Mouse (Mus musculus): ENCODE measurements around the gene Gm13889. TPM values are rescaled to one million over a fixed set of nuclear protein-coding genes. Genes with fewer than 3 reads are reported as not detected.
A peak's percentile ranks its signal among the peaks of the same experiment; 100 is the strongest.

Gm13889 gene
- 6.9 and 10.6 TPM in 2 replicates for polyA plus RNA-seq (2014; fragmentation: Nextera tagmentation; extraction: Ambion mirVana)

DNA sequence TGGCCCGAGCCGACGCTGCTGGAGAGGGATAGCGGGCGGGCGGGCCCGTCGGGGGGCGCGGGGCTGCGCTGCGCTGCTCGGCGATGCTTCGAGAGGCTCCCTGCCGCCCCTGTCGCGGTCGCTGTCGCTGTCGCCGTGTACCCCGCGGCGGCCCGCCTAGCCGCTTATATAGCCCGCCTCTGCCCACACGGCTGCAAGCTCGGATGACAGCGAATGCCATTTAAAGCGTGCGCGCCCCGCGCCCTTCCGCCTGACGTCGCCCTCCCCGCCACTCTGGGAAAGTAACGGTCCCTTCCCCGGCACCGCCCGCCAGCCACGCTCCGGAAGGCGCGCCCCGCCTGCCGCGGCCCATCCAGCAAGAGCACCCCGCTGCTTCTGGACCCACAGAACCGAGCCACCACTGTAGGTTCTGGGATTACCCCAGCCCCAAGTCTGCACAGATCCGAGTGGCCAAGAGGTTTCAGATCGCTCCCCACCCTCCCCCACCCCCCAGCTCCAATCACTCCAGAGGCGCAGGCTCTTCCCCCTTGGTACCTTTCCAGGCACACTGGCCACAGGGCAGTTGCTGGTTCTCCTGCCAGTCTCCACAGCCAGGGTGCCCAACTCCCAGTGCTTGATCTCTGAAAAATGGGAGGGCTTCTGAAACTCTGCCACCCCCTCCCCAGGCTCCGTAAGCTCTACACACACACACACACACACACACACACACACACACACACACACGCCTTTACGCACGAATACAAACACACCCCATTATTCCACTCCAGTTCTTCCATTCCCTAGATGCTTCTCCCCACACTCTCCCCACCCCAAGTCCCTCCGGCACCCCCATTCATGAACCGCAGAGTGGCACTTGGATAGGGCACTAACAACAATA, at the start of gene Gm13889:
Gene Gm13889 (minus strand): TSS at position 294 of the 877 bp plus-strand sequence.
- H3K27ac ChIP-seq (replicated peaks; ENCODE audit: low read depth, low read length) = no peak within 1 kb of the TSS
- peak; percentile 72 for ATAC-seq (ENCODE audit: low read depth)
- H3K27me3 ChIP-seq (replicated peaks; ENCODE audit: control insufficient read depth, insufficient read depth, low read length) = peaks cover 61% of the 10 kb centered on the region
- WGBS = 14% methylated on average over 15 of the region's 62 CpGs
- H3K4me3 ChIP-seq (ENCODE audit: low read depth, low read length) = peak within 1 kb of the TSS; percentile 66
- H3K4me1 ChIP-seq (ENCODE audit: control insufficient read depth, insufficient read depth, low read length) = peaks cover 5% of the 10 kb centered on the region; the same call in 1 of the 2 replicates
- no peaks in the 10 kb centered on the region for H3K9me3 ChIP-seq (ENCODE audit: control insufficient read depth, low read length)
- peak within 1 kb of the TSS; percentile 72 for H3K9ac ChIP-seq (ENCODE audit: low read depth, low read length)
- H3K36me3 ChIP-seq (ENCODE audit: control insufficient read depth, insufficient read depth, low read length) = no peaks in the 10 kb centered on the region
- peak; percentile 84 for DNase-seq (ENCODE audit: low spot score)
- peak within 1 kb of the TSS; percentile 95 for H3K4me2 ChIP-seq (ENCODE audit: low read depth, low read length)

DNA sequence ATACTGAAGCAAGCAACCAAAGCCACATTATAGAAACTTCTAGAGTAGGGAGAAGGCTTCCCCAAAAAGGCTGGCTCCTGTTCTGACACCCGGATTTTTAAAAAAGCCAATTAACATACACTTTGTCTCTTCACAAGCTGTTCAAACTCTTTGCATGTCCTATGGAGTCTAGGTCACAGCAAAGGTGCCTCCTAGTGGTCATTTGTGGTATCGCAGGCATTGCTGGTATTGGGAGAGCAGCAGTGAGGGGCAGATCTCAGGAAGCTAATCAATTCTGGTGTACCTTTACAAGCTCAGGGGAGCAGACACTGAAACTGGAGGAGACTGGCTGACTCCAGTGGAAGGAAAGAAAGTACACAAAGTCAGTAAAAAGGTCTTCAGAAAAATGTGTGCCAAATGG, 45.3 kb upstream of the Gm13889 start:
- ATAC-seq (ENCODE audit: low read depth) (0 out of 2 replicates have a peak, but pooled peaks have one; percentile 53), DNase-seq (ENCODE audit: low spot score) (peak; percentile 81)
- peaks cover 92% of the 10 kb centered on the region for H3K36me3 ChIP-seq (ENCODE audit: control insufficient read depth, insufficient read depth, low read length)
- H3K9ac ChIP-seq (ENCODE audit: low read depth, low read length) = no peak overlapping the region
- H3K4me3 ChIP-seq (ENCODE audit: low read depth, low read length) = no peak overlapping the region
- H3K27me3 ChIP-seq (replicated peaks; ENCODE audit: control insufficient read depth, insufficient read depth, low read length) = no peaks in the 10 kb centered on the region
- H3K4me1 ChIP-seq (ENCODE audit: control insufficient read depth, insufficient read depth, low read length) = no peaks in the 10 kb centered on the region
- WGBS = 7% methylated on average over 2 of the region's 2 CpGs
- no peaks in the 10 kb centered on the region for H3K9me3 ChIP-seq (ENCODE audit: control insufficient read depth, low read length)
- no peak overlapping the region for H3K4me2 ChIP-seq (ENCODE audit: low read depth, low read length)
- H3K27ac ChIP-seq (replicated peaks; ENCODE audit: low read depth, low read length) = no peak overlapping the region

GRCm38 (mm10) chr2:94001918-94002317, 44.9 kb upstream of the Gm13889 start:
- Histone ChIP-seq H3K4me1 (ENCODE audit: control insufficient read depth, insufficient read depth, low read length) (no peaks in the 10 kb centered on the region), H3K27ac (replicated peaks; ENCODE audit: low read depth, low read length) (no peak overlapping the region), H3K4me2 (ENCODE audit: low read depth, low read length) (no peak overlapping the region), H3K36me3 (ENCODE audit: control insufficient read depth, insufficient read depth, low read length) (peaks cover 92% of the 10 kb centered on the region), H3K27me3 (replicated peaks; ENCODE audit: control insufficient read depth, insufficient read depth, low read length) (no peaks in the 10 kb centered on the region), H3K9ac (ENCODE audit: low read depth, low read length) (no peak overlapping the region), H3K9me3 (ENCODE audit: control insufficient read depth, low read length) (no peaks in the 10 kb centered on the region), H3K4me3 (ENCODE audit: low read depth, low read length) (no peak overlapping the region)
- DNase-seq (ENCODE audit: low spot score) = no peak
- WGBS = 79% methylated on average over 4 of the region's 4 CpGs
- ATAC-seq (ENCODE audit: low read depth) = no peak

DNA sequence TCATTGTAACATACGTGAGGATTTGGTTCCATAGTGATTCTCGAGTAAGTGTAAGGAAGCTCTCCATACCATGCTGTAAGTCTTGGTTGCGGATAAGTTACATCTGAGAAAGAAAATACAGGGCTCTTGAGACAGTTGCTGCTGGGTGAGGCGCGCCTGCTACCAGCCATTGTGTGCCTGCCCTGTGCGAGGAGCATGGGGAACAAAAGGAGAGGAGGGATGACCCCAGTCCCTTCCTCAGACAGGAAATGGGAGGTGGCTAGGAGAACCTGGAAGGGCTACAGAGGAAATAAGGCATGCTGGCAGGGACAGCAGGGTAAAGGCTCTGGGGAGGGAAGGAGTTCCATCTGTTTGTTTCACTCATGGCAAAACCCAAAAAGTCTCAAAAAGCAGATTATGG, 44.4 kb upstream of the Gm13889 start:
- Histone ChIP-seq H3K27me3 (replicated peaks; ENCODE audit: control insufficient read depth, insufficient read depth, low read length) (no peaks in the 10 kb centered on the region), H3K9me3 (ENCODE audit: control insufficient read depth, low read length) (no peaks in the 10 kb centered on the region), H3K4me3 (ENCODE audit: low read depth, low read length) (no peak overlapping the region), H3K36me3 (ENCODE audit: control insufficient read depth, insufficient read depth, low read length) (peaks cover 92% of the 10 kb centered on the region), H3K27ac (replicated peaks; ENCODE audit: low read depth, low read length) (no peak overlapping the region), H3K4me2 (ENCODE audit: low read depth, low read length) (no peak overlapping the region), H3K4me1 (ENCODE audit: control insufficient read depth, insufficient read depth, low read length) (no peaks in the 10 kb centered on the region), H3K9ac (ENCODE audit: low read depth, low read length) (no peak overlapping the region)
- no peak for ATAC-seq (ENCODE audit: low read depth)
- no peak for DNase-seq (ENCODE audit: low spot score)
- WGBS = 86% methylated on average over 6 of the region's 6 CpGs

GRCm38 (mm10) chr2:93996254-93996653, 39.3 kb upstream of the Gm13889 start, which contains the start of gene Gm27027:
Gm27027 (minus strand) TSS chr2:93996354.
- Histone ChIP-seq H3K27me3 (replicated peaks; ENCODE audit: control insufficient read depth, insufficient read depth, low read length) (no peaks in the 10 kb centered on the region), H3K4me3 (ENCODE audit: low read depth, low read length) (no peak within 1 kb of the TSS), H3K4me2 (ENCODE audit: low read depth, low read length) (no peak within 1 kb of the TSS), H3K9ac (ENCODE audit: low read depth, low read length) (no peak within 1 kb of the TSS), H3K9me3 (ENCODE audit: control insufficient read depth, low read length) (no peaks in the 10 kb centered on the region), H3K4me1 (ENCODE audit: control insufficient read depth, insufficient read depth, low read length) (no peaks in the 10 kb centered on the region), H3K27ac (replicated peaks; ENCODE audit: low read depth, low read length) (no peak within 1 kb of the TSS), H3K36me3 (ENCODE audit: control insufficient read depth, insufficient read depth, low read length) (peaks cover 87% of the 10 kb centered on the region)
- no peak for DNase-seq (ENCODE audit: low spot score)
- 94% methylated on average over 6 of the region's 6 CpGs for WGBS
- no peak for ATAC-seq (ENCODE audit: low read depth)

DNA sequence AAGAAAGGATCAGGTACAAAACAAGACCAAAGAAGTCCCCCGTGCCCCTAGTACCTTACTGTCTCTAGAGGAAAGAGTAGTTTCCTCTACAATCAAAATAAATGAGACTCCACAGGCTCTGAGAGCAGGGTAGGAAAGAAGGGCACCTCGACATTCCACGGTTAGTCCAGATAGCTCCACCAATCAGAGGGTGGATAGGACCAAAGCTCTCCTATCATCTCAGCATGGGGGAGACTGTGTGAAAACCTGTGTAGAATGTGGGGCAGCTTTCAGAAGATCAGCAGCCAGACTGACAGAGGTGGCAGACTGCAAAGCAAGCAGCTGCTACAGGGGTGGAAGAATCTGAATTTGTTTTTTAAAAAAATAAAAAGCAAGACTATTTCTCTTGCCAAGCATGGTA, 35.8 kb upstream of the Gm13889 start:
- Histone ChIP-seq H3K27me3 (replicated peaks; ENCODE audit: control insufficient read depth, insufficient read depth, low read length) (no peaks in the 10 kb centered on the region), H3K9ac (ENCODE audit: low read depth, low read length) (no peak overlapping the region), H3K36me3 (ENCODE audit: control insufficient read depth, insufficient read depth, low read length) (peaks cover 88% of the 10 kb centered on the region), H3K4me1 (ENCODE audit: control insufficient read depth, insufficient read depth, low read length) (no peaks in the 10 kb centered on the region), H3K27ac (replicated peaks; ENCODE audit: low read depth, low read length) (no peak overlapping the region), H3K9me3 (ENCODE audit: control insufficient read depth, low read length) (no peaks in the 10 kb centered on the region), H3K4me3 (ENCODE audit: low read depth, low read length) (no peak overlapping the region), H3K4me2 (ENCODE audit: low read depth, low read length) (no peak overlapping the region)
- DNase-seq (ENCODE audit: low spot score) (no peak), ATAC-seq (ENCODE audit: low read depth) (no peak)
- WGBS = 48% methylated on average over 3 of the region's 3 CpGs

- peak; percentile 64 for DNase-seq (ENCODE audit: low spot score)
- 39% methylated on average over 5 of the region's 5 CpGs for WGBS
- H3K9ac ChIP-seq (ENCODE audit: low read depth, low read length) = no peak overlapping the region
- no peaks in the 10 kb centered on the region for H3K27me3 ChIP-seq (replicated peaks; ENCODE audit: control insufficient read depth, insufficient read depth, low read length)
- H3K4me1 ChIP-seq (ENCODE audit: control insufficient read depth, insufficient read depth, low read length) = no peaks in the 10 kb centered on the region
- no peak overlapping the region for H3K27ac ChIP-seq (replicated peaks; ENCODE audit: low read depth, low read length)
- 0 out of 2 replicates have a peak, but pooled peaks have one; percentile 33 for ATAC-seq (ENCODE audit: low read depth)
- H3K9me3 ChIP-seq (ENCODE audit: control insufficient read depth, low read length) = no peaks in the 10 kb centered on the region
- no peak overlapping the region for H3K4me3 ChIP-seq (ENCODE audit: low read depth, low read length)
- peaks cover 88% of the 10 kb centered on the region for H3K36me3 ChIP-seq (ENCODE audit: control insufficient read depth, insufficient read depth, low read length)
- H3K4me2 ChIP-seq (ENCODE audit: low read depth, low read length) = no peak overlapping the region
Observed at GRCm38 (mm10) chr2:93992259-93992658, 35.3 kb upstream of the Gm13889 start.

DNA sequence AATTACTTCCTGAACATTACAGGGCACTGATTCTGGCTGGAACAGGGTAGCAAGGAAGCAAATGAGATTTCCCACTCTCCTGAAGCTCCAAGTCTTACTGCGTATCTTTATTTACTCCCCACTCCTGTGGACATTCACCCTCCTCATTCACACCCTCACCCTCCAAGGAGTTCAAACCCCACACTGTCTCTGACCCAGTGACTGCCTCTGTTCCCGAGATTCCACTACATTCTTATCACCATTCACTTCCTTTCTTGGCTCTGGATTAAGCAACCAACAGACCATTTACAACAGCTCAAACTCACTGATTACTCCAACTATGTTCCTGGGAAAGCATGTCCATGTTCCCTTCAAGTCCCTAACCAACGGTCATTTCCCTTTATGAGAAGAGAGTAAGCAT, 34.3 kb upstream of the Gm13889 start:
- ATAC-seq (ENCODE audit: low read depth) (no peak), DNase-seq (ENCODE audit: low spot score) (no peak)
- H3K36me3 ChIP-seq (ENCODE audit: control insufficient read depth, insufficient read depth, low read length) = peaks cover 82% of the 10 kb centered on the region
- H3K4me3 ChIP-seq (ENCODE audit: low read depth, low read length) = no peak overlapping the region
- no peak overlapping the region for H3K4me2 ChIP-seq (ENCODE audit: low read depth, low read length)
- H3K4me1 ChIP-seq (ENCODE audit: control insufficient read depth, insufficient read depth, low read length) = no peaks in the 10 kb centered on the region
- 79% methylated on average over 3 of the region's 3 CpGs for whole genome bisulfite sequencing
- H3K27ac ChIP-seq (replicated peaks; ENCODE audit: low read depth, low read length) = no peak overlapping the region
- no peak overlapping the region for H3K9ac ChIP-seq (ENCODE audit: low read depth, low read length)
- no peaks in the 10 kb centered on the region for H3K9me3 ChIP-seq (ENCODE audit: control insufficient read depth, low read length)
- no peaks in the 10 kb centered on the region for H3K27me3 ChIP-seq (replicated peaks; ENCODE audit: control insufficient read depth, insufficient read depth, low read length)

DNA sequence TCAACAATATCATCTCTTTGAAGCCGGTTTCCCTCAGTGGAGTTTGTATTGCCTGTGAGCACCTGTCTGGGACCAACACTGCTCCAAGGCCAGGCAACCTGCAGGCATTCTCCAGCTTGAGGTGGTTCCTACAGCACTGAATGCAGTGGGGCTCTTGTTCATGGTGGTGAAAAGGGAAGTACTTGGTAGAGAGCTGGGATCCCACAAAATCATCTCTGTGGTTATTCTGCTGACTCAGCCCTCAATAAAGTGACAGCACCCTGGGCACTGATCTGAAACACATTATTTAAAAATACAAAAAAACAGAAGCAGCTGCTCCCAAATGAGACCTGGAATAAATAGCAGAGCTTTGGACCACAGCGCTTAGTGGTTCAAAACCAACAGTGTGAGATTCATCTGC, 31.4 kb upstream of the Gm13889 start:
- no peak for DNase-seq (ENCODE audit: low spot score)
- H3K4me1 ChIP-seq (ENCODE audit: control insufficient read depth, insufficient read depth, low read length) = no peaks in the 10 kb centered on the region
- H3K27ac ChIP-seq (replicated peaks; ENCODE audit: low read depth, low read length) = no peak overlapping the region
- no peak overlapping the region for H3K4me2 ChIP-seq (ENCODE audit: low read depth, low read length)
- ATAC-seq (ENCODE audit: low read depth) = no peak
- no peak overlapping the region for H3K9ac ChIP-seq (ENCODE audit: low read depth, low read length)
- H3K9me3 ChIP-seq (ENCODE audit: control insufficient read depth, low read length) = no peaks in the 10 kb centered on the region
- H3K4me3 ChIP-seq (ENCODE audit: low read depth, low read length) = no peak overlapping the region
- peaks cover 74% of the 10 kb centered on the region for H3K36me3 ChIP-seq (ENCODE audit: control insufficient read depth, insufficient read depth, low read length)
- 92% methylated on average over 2 of the region's 2 CpGs for WGBS
- no peaks in the 10 kb centered on the region for H3K27me3 ChIP-seq (replicated peaks; ENCODE audit: control insufficient read depth, insufficient read depth, low read length)
